Mouse (Mus musculus): ENCODE results near the gene Ifnz. TPM values are rescaled to one million over a fixed set of nuclear protein-coding genes. Genes with fewer than 3 reads are reported as not detected.
A peak's percentile ranks its signal among the peaks of the same experiment; 100 is the strongest.
"Not testable (repeated sequence)": the region's sequence is repeated elsewhere in the genome, so short reads cannot be mapped to it uniquely, and the experiment has no call there.

The Ifnz gene
- polyA plus RNA-seq, 1 experiment from 2014 or later = not detected

- not testable (repeated sequence) for H3K9ac ChIP-seq; H3K27ac ChIP-seq; H3K9me3 ChIP-seq (ENCODE audit: control insufficient read depth, low read length); H3K4me3 ChIP-seq (replicated peaks; ENCODE audit: low read length); H3K4me1 ChIP-seq (replicated peaks; ENCODE audit: control insufficient read depth, insufficient read depth, low read length); H3K27me3 ChIP-seq (ENCODE audit: control insufficient read depth, insufficient read depth, low read length); DNase-seq (ENCODE audit: low spot score); H3K4me2 ChIP-seq (replicated peaks); ATAC-seq (ENCODE audit: low FRiP score); H3K36me3 ChIP-seq (replicated peaks; ENCODE audit: control insufficient read depth, insufficient read depth)
- no CpG with 5 or more reads among the region's 29 CpGs for WGBS
Observed at GRCm38 (mm10) chr4:88802954-88803353, 21.0 kb downstream of the Ifnz start, which contains the start of gene Gm13287. Gm13287 (plus strand) TSS chr4:88803254.

- H3K9me3 ChIP-seq (ENCODE audit: control insufficient read depth, low read length); H3K27ac ChIP-seq; ATAC-seq (ENCODE audit: low FRiP score); H3K27me3 ChIP-seq (ENCODE audit: control insufficient read depth, insufficient read depth, low read length); H3K36me3 ChIP-seq (replicated peaks; ENCODE audit: control insufficient read depth, insufficient read depth); H3K9ac ChIP-seq; H3K4me3 ChIP-seq (replicated peaks; ENCODE audit: low read length); H3K4me1 ChIP-seq (replicated peaks; ENCODE audit: control insufficient read depth, insufficient read depth, low read length); DNase-seq (ENCODE audit: low spot score): not testable (repeated sequence)
- H3K4me2 ChIP-seq (replicated peaks) = peak within 1 kb of the TSS; percentile 45
- no CpG with 5 or more reads among the region's 8 CpGs for WGBS
Observed at GRCm38 (mm10) chr4:88805231-88805630, 23.3 kb downstream of the Ifnz start, which contains the start of gene Gm13288. Gm13288 (plus strand) TSS chr4:88805531.

- not testable (repeated sequence) for H3K9ac ChIP-seq; H3K27me3 ChIP-seq (ENCODE audit: control insufficient read depth, insufficient read depth, low read length); ATAC-seq (ENCODE audit: low FRiP score); H3K27ac ChIP-seq; DNase-seq (ENCODE audit: low spot score); H3K4me3 ChIP-seq (replicated peaks; ENCODE audit: low read length); H3K4me1 ChIP-seq (replicated peaks; ENCODE audit: control insufficient read depth, insufficient read depth, low read length); H3K9me3 ChIP-seq (ENCODE audit: control insufficient read depth, low read length); H3K36me3 ChIP-seq (replicated peaks; ENCODE audit: control insufficient read depth, insufficient read depth)
- H3K4me2 ChIP-seq (replicated peaks) = peak overlapping the region; percentile 45
- WGBS = no CpG with 5 or more reads among the region's 34 CpGs
Observed at GRCm38 (mm10) chr4:88805761-88806160, 23.8 kb downstream of the Ifnz start.

GRCm38 (mm10) chr4:88815928-88816327, 34.0 kb downstream of the Ifnz start, which contains the start of gene Ifna7:
Ifna7 (plus strand) TSS chr4:88816228.
- Histone ChIP-seq H3K9ac (no peak within 1 kb of the TSS), H3K4me3 (replicated peaks; ENCODE audit: low read length) (no peak within 1 kb of the TSS), H3K27me3 (ENCODE audit: control insufficient read depth, insufficient read depth, low read length) (no peaks in the 10 kb centered on the region), H3K4me2 (replicated peaks) (no peak within 1 kb of the TSS), H3K36me3 (replicated peaks; ENCODE audit: control insufficient read depth, insufficient read depth) (no peaks in the 10 kb centered on the region), H3K27ac (no peak within 1 kb of the TSS), H3K9me3 (ENCODE audit: control insufficient read depth, low read length) (no peaks in the 10 kb centered on the region), H3K4me1 (replicated peaks; ENCODE audit: control insufficient read depth, insufficient read depth, low read length) (no peaks in the 10 kb centered on the region)
- ATAC-seq (ENCODE audit: low FRiP score) (no peak), DNase-seq (ENCODE audit: low spot score) (no peak)
- 71% methylated on average over 3 of the region's 3 CpGs for WGBS

- Histone ChIP-seq H3K27me3 (ENCODE audit: control insufficient read depth, insufficient read depth, low read length) (no peaks in the 10 kb centered on the region), H3K4me1 (replicated peaks; ENCODE audit: control insufficient read depth, insufficient read depth, low read length) (no peaks in the 10 kb centered on the region), H3K36me3 (replicated peaks; ENCODE audit: control insufficient read depth, insufficient read depth) (no peaks in the 10 kb centered on the region), H3K4me3 (replicated peaks; ENCODE audit: low read length) (no peak within 1 kb of the TSS), H3K9me3 (ENCODE audit: control insufficient read depth, low read length) (no peaks in the 10 kb centered on the region), H3K9ac (no peak within 1 kb of the TSS), H3K27ac (no peak within 1 kb of the TSS), H3K4me2 (replicated peaks) (no peak within 1 kb of the TSS)
- ATAC-seq (ENCODE audit: low FRiP score) (no peak), DNase-seq (ENCODE audit: low spot score) (no peak)
- WGBS = 88% methylated on average over 1 of the region's 1 CpGs
Observed at GRCm38 (mm10) chr4:88819659-88820058, 37.7 kb downstream of the Ifnz start, which contains the start of gene Ifna11. Ifna11 (plus strand) TSS chr4:88819959.

- Histone ChIP-seq H3K4me3 (replicated peaks; ENCODE audit: low read length) (no peak overlapping the region), H3K9ac (no peak overlapping the region), H3K4me1 (replicated peaks; ENCODE audit: control insufficient read depth, insufficient read depth, low read length) (no peaks in the 10 kb centered on the region), H3K27me3 (ENCODE audit: control insufficient read depth, insufficient read depth, low read length) (no peaks in the 10 kb centered on the region), H3K4me2 (replicated peaks) (no peak overlapping the region), H3K9me3 (ENCODE audit: control insufficient read depth, low read length) (no peaks in the 10 kb centered on the region), H3K36me3 (replicated peaks; ENCODE audit: control insufficient read depth, insufficient read depth) (no peaks in the 10 kb centered on the region), H3K27ac (no peak overlapping the region)
- peak; percentile 32 for DNase-seq (ENCODE audit: low spot score)
- no peak for ATAC-seq (ENCODE audit: low FRiP score)
- WGBS = 24% methylated on average over 4 of the region's 4 CpGs
Observed at GRCm38 (mm10) chr4:88822995-88823394, 41.1 kb downstream of the Ifnz start.

- ATAC-seq (ENCODE audit: low FRiP score); H3K4me2 ChIP-seq (replicated peaks); H3K27me3 ChIP-seq (ENCODE audit: control insufficient read depth, insufficient read depth, low read length); H3K4me3 ChIP-seq (replicated peaks; ENCODE audit: low read length); DNase-seq (ENCODE audit: low spot score); H3K27ac ChIP-seq; H3K9me3 ChIP-seq (ENCODE audit: control insufficient read depth, low read length); H3K4me1 ChIP-seq (replicated peaks; ENCODE audit: control insufficient read depth, insufficient read depth, low read length); H3K9ac ChIP-seq; H3K36me3 ChIP-seq (replicated peaks; ENCODE audit: control insufficient read depth, insufficient read depth): not testable (repeated sequence)
Observed at GRCm38 (mm10) chr4:88827116-88827515, 45.2 kb downstream of the Ifnz start, which contains the start of gene Ifna6. Ifna6 (plus strand) TSS chr4:88827416.

- H3K4me2 ChIP-seq (replicated peaks) = no peak overlapping the region
- no peaks in the 10 kb centered on the region for H3K4me1 ChIP-seq (replicated peaks; ENCODE audit: control insufficient read depth, insufficient read depth, low read length)
- no peaks in the 10 kb centered on the region for H3K36me3 ChIP-seq (replicated peaks; ENCODE audit: control insufficient read depth, insufficient read depth)
- H3K27me3 ChIP-seq (ENCODE audit: control insufficient read depth, insufficient read depth, low read length) = no peaks in the 10 kb centered on the region
- DNase-seq (ENCODE audit: low spot score) (peak; percentile 59), ATAC-seq (ENCODE audit: low FRiP score) (no peak)
- no peak overlapping the region for H3K9ac ChIP-seq
- no peak overlapping the region for H3K27ac ChIP-seq
- 34% methylated on average over 4 of the region's 4 CpGs for WGBS
- H3K9me3 ChIP-seq (ENCODE audit: control insufficient read depth, low read length) = no peaks in the 10 kb centered on the region
- H3K4me3 ChIP-seq (replicated peaks; ENCODE audit: low read length) = no peak overlapping the region
Observed at GRCm38 (mm10) chr4:88830523-88830922, 48.6 kb downstream of the Ifnz start.
